Mouse (Mus musculus) mouse trophoblast stem cell (cell line): ENCODE results near the gene Vmn1r33.
"Not testable (repeated sequence)": the region's sequence is repeated elsewhere in the genome, so short reads cannot be mapped to it uniquely, and the experiment has no call there.

Experiments
- in situ Hi-C, 2 experiments: fragments of 300-500 bp; cut with MseI, MboI; formaldehyde crosslinking; loops; 2 replicates in 1 of 2; 3 replicates in 1 of 2; pipeline ENCODE4 v1.15.1; 2025

Gene Vmn1r33

DNA sequence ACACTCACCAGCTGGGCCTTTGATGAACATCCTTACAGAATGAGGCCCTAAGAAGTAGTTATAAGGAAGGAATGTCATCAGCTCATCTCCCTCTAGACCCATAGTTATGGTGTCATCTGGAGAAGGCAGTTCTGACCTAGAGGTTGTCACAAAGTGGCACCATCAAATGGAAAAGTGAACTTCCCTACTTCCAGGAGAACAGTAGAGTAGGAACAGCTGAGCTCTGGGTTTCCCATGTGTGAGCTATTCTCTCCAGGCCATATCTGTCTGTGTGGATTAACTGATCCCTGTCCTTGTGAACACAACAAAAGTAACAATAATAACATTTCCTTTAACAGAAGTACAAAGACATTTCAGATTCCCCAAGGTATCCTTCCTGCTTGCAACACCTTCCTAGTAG is at the start of gene Vmn1r33:
TSS of gene Vmn1r33 (minus strand) at position 101 of the 400 bp plus-strand sequence.
- in situ Hi-C loops, result not testable (repeated sequence)

- in situ Hi-C loops, result no loop called here
Measured at GRCm38 (mm10) chr6:66643779-66644178, 25.7 kb upstream of the Vmn1r33 start, which contains the start of gene Vmn1r34. Vmn1r34 (minus strand) TSS chr6:66643879.

DNA sequence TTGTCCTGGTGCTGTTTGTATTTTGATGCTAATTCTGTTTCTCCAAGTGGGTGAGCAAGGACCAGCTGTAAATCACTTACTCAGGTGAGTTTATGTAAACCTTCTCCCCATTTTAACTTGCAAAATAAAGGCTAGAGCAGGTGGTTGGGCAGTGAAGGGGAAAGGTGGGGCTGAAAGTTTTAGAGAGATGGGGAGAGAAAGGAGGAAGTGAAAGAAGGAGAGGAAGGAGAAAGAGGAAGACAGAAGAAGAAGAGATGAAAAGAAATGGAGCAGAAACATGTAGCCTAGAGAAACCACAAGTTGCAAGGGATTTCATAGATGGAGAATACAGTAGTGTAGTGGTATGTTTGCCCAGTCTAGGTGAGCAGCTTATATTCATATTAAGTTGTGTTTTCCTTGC is 22.3 kb downstream of the Vmn1r33 start:
- in situ Hi-C loops, result no loop called here
